Mouse (Mus musculus): ENCODE measurements around the gene Otud7b.

GRCm38 (mm10) chr3:96151836-96152235, 47.5 kb downstream of the Otud7b start:
- TF ChIP-seq CTCF (IDR thresholded peaks at IDR 0.05; ENCODE audit: borderline replicate concordance, extremely low read depth, insufficient read depth, insufficient read length) (no peak), POLR2A (IDR thresholded peaks at IDR 0.05; ENCODE audit: borderline replicate concordance, extremely low read depth, insufficient read depth, insufficient read length, poor library complexity, severe bottlenecking) (no peak)

Measured in brain, embryonic 14.5 days (tissue).